Mouse (Mus musculus): Measurements from ENCODE around the gene Ints2.
A peak's percentile ranks its signal among the peaks of the same experiment; 100 is the strongest.

Ints2 gene

GRCm38 (mm10) chr11:86174173-86174572, 83.2 kb downstream of the Ints2 start:
- DNase-seq (ENCODE audit: low spot score) = peak; percentile 61

DNA sequence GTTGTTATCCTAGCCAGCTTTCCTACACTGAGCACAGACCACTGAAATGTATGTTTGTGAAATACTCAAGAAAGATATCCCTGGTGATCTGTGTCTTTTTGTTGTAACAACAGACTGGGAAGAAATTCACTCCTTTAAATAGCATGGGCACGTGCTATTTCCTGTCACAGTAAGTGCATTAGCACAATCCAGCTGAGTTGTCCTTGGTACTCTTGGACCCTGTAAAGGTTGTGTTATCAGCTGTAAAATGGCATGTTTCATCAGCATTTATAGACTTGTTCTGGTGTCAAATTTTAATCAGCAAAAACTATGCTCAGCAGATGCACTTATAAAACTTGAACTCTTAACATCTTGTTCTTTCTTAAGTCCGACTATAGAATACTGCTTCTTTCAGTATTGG, 86.6 kb downstream of the Ints2 start:
- no peak for DNase-seq (ENCODE audit: low spot score)
